Mouse (Mus musculus): ENCODE results near the gene Slc5a6. TPM values are rescaled to one million over a fixed set of nuclear protein-coding genes. Genes with fewer than 3 reads are reported as not detected.
A peak's percentile ranks its signal among the peaks of the same experiment; 100 is the strongest.
"Not testable (repeated sequence)": the region's sequence is repeated elsewhere in the genome, so short reads cannot be mapped to it uniquely, and the experiment has no call there.

Slc5a6 gene
- polyA plus RNA-seq, 1 experiment from 2014 or later, result 12.5 TPM

- Histone ChIP-seq H3K27ac (peak within 1 kb of the TSS; percentile 80), H3K9me3 (no peaks in the 10 kb centered on the region), H3K4me1 (replicated peaks) (peaks cover 15% of the 10 kb centered on the region), H3K4me3 (replicated peaks) (peak within 1 kb of the TSS; percentile 68), H3K9ac (replicated peaks) (peak within 1 kb of the TSS; percentile 80), H3K36me3 (peaks cover 37% of the 10 kb centered on the region), H3K4me2 (peak within 1 kb of the TSS; percentile 85), H3K27me3 (no peaks in the 10 kb centered on the region)
- under 1% methylated on average over 64 of the region's 64 CpGs for WGBS
- ATAC-seq (ENCODE audit: insufficient number of reproducible peaks, insufficient read depth, low FRiP score, low TSS enrichment, low read depth), result peak; percentile 97
Observed at GRCm38 (mm10) chr5:31054261-31055215, 5.8 kb upstream of the Slc5a6 start, which contains the start of gene Cad. Cad (plus strand) TSS chr5:31054780.

GRCm38 (mm10) chr5:31053728-31054127, 5.0 kb upstream of the Slc5a6 start:
- H3K9me3 ChIP-seq; ATAC-seq (ENCODE audit: insufficient number of reproducible peaks, insufficient read depth, low FRiP score, low TSS enrichment, low read depth); H3K27me3 ChIP-seq; H3K9ac ChIP-seq (replicated peaks): not testable (repeated sequence)
- Histone ChIP-seq H3K4me1 (replicated peaks) (peaks cover 15% of the 10 kb centered on the region), H3K27ac (peak overlapping the region; percentile 80), H3K4me2 (peak overlapping the region; percentile 85), H3K4me3 (replicated peaks) (peak overlapping the region; percentile 68), H3K36me3 (peaks cover 29% of the 10 kb centered on the region)
- 62% methylated on average over 4 of the region's 4 CpGs for WGBS

GRCm38 (mm10) chr5:31050427-31050826, 1.7 kb upstream of the Slc5a6 start:
- Histone ChIP-seq H3K36me3 (peaks cover 9% of the 10 kb centered on the region), H3K4me3 (replicated peaks) (no peak overlapping the region), H3K27ac (no peak overlapping the region), H3K9me3 (no peaks in the 10 kb centered on the region), H3K4me1 (replicated peaks) (peaks cover 15% of the 10 kb centered on the region; the same call in 1 of the 2 replicates), H3K4me2 (no peak overlapping the region), H3K27me3 (no peaks in the 10 kb centered on the region), H3K9ac (replicated peaks) (no peak overlapping the region)
- ATAC-seq (ENCODE audit: insufficient number of reproducible peaks, insufficient read depth, low FRiP score, low TSS enrichment, low read depth), result no peak

- H3K27me3 ChIP-seq, result no peaks in the 10 kb centered on the region
- peak within 1 kb of the TSS; percentile 67 for H3K4me3 ChIP-seq (replicated peaks)
- H3K4me1 ChIP-seq (replicated peaks), result peaks cover 7% of the 10 kb centered on the region; the same call in 1 of the 2 replicates
- ATAC-seq (ENCODE audit: insufficient number of reproducible peaks, insufficient read depth, low FRiP score, low TSS enrichment, low read depth), result peak; percentile 98
- H3K9me3 ChIP-seq, result no peaks in the 10 kb centered on the region
- peak within 1 kb of the TSS; percentile 79 for H3K4me2 ChIP-seq
- H3K36me3 ChIP-seq, result peaks cover 16% of the 10 kb centered on the region
- 1% methylated on average over 73 of the region's 73 CpGs for WGBS
- peak within 1 kb of the TSS; percentile 92 for H3K27ac ChIP-seq
- H3K9ac ChIP-seq (replicated peaks), result peak within 1 kb of the TSS; percentile 77
Observed at GRCm38 (mm10) chr5:31047848-31048762, 619 bp downstream of the Slc5a6 start, which contains the start of gene Atraid. Atraid (plus strand) TSS chr5:31048312.

GRCm38 (mm10) chr5:31047074-31047473, 1.6 kb downstream of the Slc5a6 start:
- Histone ChIP-seq H3K4me2 (peak overlapping the region; percentile 79), H3K27me3 (no peaks in the 10 kb centered on the region), H3K4me3 (replicated peaks) (peak overlapping the region; percentile 67), H3K36me3 (peaks cover 17% of the 10 kb centered on the region), H3K27ac (no peak overlapping the region), H3K9ac (replicated peaks) (peak overlapping the region; percentile 77; the same call in 1 of the 2 replicates), H3K9me3 (no peaks in the 10 kb centered on the region), H3K4me1 (replicated peaks) (peaks cover 7% of the 10 kb centered on the region; the same call in 1 of the 2 replicates)
- no peak for ATAC-seq (ENCODE audit: insufficient number of reproducible peaks, insufficient read depth, low FRiP score, low TSS enrichment, low read depth)
- WGBS, result 80% methylated on average over 5 of the region's 5 CpGs

- Histone ChIP-seq H3K4me2 (no peak overlapping the region), H3K27me3 (no peaks in the 10 kb centered on the region), H3K4me3 (replicated peaks) (no peak overlapping the region), H3K4me1 (replicated peaks) (peaks cover 7% of the 10 kb centered on the region; the same call in 1 of the 2 replicates), H3K27ac (no peak overlapping the region), H3K9ac (replicated peaks) (no peak overlapping the region), H3K36me3 (peaks cover 24% of the 10 kb centered on the region), H3K9me3 (no peaks in the 10 kb centered on the region)
- WGBS, result 90% methylated on average over 6 of the region's 6 CpGs
- ATAC-seq (ENCODE audit: insufficient number of reproducible peaks, insufficient read depth, low FRiP score, low TSS enrichment, low read depth), result no peak
Observed at GRCm38 (mm10) chr5:31046416-31046815, 2.3 kb downstream of the Slc5a6 start.

- Histone ChIP-seq H3K36me3 (peaks cover 64% of the 10 kb centered on the region), H3K4me2 (no peak overlapping the region), H3K27me3 (no peaks in the 10 kb centered on the region), H3K9ac (replicated peaks) (no peak overlapping the region), H3K27ac (no peak overlapping the region), H3K4me3 (replicated peaks) (no peak overlapping the region), H3K9me3 (no peaks in the 10 kb centered on the region), H3K4me1 (replicated peaks) (no peaks in the 10 kb centered on the region)
- no peak for ATAC-seq (ENCODE audit: insufficient number of reproducible peaks, insufficient read depth, low FRiP score, low TSS enrichment, low read depth)
- WGBS, result 91% methylated on average over 7 of the region's 7 CpGs
Observed at GRCm38 (mm10) chr5:31038171-31038845, 10.4 kb downstream of the Slc5a6 start.

- not testable (repeated sequence) for H3K9me3 ChIP-seq; H3K4me1 ChIP-seq (replicated peaks); H3K9ac ChIP-seq (replicated peaks); H3K27ac ChIP-seq; H3K4me2 ChIP-seq; ATAC-seq (ENCODE audit: insufficient number of reproducible peaks, insufficient read depth, low FRiP score, low TSS enrichment, low read depth); H3K27me3 ChIP-seq; H3K4me3 ChIP-seq (replicated peaks)
- H3K36me3 ChIP-seq, result peaks cover 49% of the 10 kb centered on the region
- 86% methylated on average over 11 of the region's 11 CpGs for WGBS
Observed at GRCm38 (mm10) chr5:31036556-31036955, 12.2 kb downstream of the Slc5a6 start.

- WGBS, result 89% methylated on average over 6 of the region's 6 CpGs
- no peak overlapping the region for H3K27ac ChIP-seq
- H3K4me2 ChIP-seq, result no peak overlapping the region
- no peak overlapping the region for H3K4me3 ChIP-seq (replicated peaks)
- no peak overlapping the region for H3K9ac ChIP-seq (replicated peaks)
- ATAC-seq (ENCODE audit: insufficient number of reproducible peaks, insufficient read depth, low FRiP score, low TSS enrichment, low read depth), result no peak
- peaks cover 33% of the 10 kb centered on the region for H3K36me3 ChIP-seq
- H3K4me1 ChIP-seq (replicated peaks), result 0 out of 2 replicates have a peak, but pooled peaks cover 5% of the 10 kb centered on the region
- no peaks in the 10 kb centered on the region for H3K27me3 ChIP-seq
- no peaks in the 10 kb centered on the region for H3K9me3 ChIP-seq
Observed at GRCm38 (mm10) chr5:31034669-31035068, 14.1 kb downstream of the Slc5a6 start.

GRCm38 (mm10) chr5:31031508-31031907, 17.2 kb downstream of the Slc5a6 start:
- H3K4me3 ChIP-seq (replicated peaks), result no peak overlapping the region
- no peaks in the 10 kb centered on the region for H3K9me3 ChIP-seq
- no peaks in the 10 kb centered on the region for H3K27me3 ChIP-seq
- H3K27ac ChIP-seq, result no peak overlapping the region
- no peak overlapping the region for H3K9ac ChIP-seq (replicated peaks)
- no peak overlapping the region for H3K4me2 ChIP-seq
- ATAC-seq (ENCODE audit: insufficient number of reproducible peaks, insufficient read depth, low FRiP score, low TSS enrichment, low read depth), result no peak
- H3K36me3 ChIP-seq, result peaks cover 10% of the 10 kb centered on the region; the same call in 1 of the 2 replicates
- 0 out of 2 replicates have a peak, but pooled peaks cover 5% of the 10 kb centered on the region for H3K4me1 ChIP-seq (replicated peaks)
- WGBS, result 85% methylated on average over 8 of the region's 8 CpGs

Data from limb, embryonic 12.5 days (tissue).